Mouse (Mus musculus): ENCODE results near the gene Dusp16. TPM values are rescaled to one million over a fixed set of nuclear protein-coding genes. Genes with fewer than 3 reads are reported as not detected.
"Not testable (repeated sequence)": the region's sequence is repeated elsewhere in the genome, so short reads cannot be mapped to it uniquely, and the experiment has no call there.

Gene Dusp16
- total RNA-seq, 2 experiments from 2014 or later = 8.6 to 9.5 TPM

- no peak for DNase-seq (ENCODE audit: low spot score in 2 of 2)
Measured at GRCm38 (mm10) chr6:134700451-134701210, 91.8 kb downstream of the Dusp16 start.

GRCm38 (mm10) chr6:134698243-134698642, 94.2 kb downstream of the Dusp16 start:
- no peak for DNase-seq (ENCODE audit: low spot score in 2 of 2)

GRCm38 (mm10) chr6:134696554-134696953, 95.9 kb downstream of the Dusp16 start:
- DNase-seq (ENCODE audit: low spot score in 2 of 2) = no peak

- peak in 1 of 2 experiments; percentile 40 for DNase-seq (ENCODE audit: low spot score in 2 of 2)
Measured at GRCm38 (mm10) chr6:134696146-134696545, 96.3 kb downstream of the Dusp16 start.

GRCm38 (mm10) chr6:134695625-134696024, 96.8 kb downstream of the Dusp16 start:
- no peak for DNase-seq (ENCODE audit: low spot score in 2 of 2)

GRCm38 (mm10) chr6:134694988-134695387, 97.4 kb downstream of the Dusp16 start:
- DNase-seq (ENCODE audit: low spot score in 2 of 2) = no peak

GRCm38 (mm10) chr6:134694498-134694897, 97.9 kb downstream of the Dusp16 start:
- DNase-seq (ENCODE audit: low spot score in 2 of 2) = no peak

- no peak for DNase-seq (ENCODE audit: low spot score in 2 of 2)
Measured at GRCm38 (mm10) chr6:134685515-134685914, 106.9 kb downstream of the Dusp16 start.

GRCm38 (mm10) chr6:134685040-134685439, 107.4 kb downstream of the Dusp16 start:
- DNase-seq (ENCODE audit: low spot score in 2 of 2) = no peak

- DNase-seq (ENCODE audit: low spot score in 2 of 2) = no peak
Measured at GRCm38 (mm10) chr6:134684354-134684915, 108.0 kb downstream of the Dusp16 start.

GRCm38 (mm10) chr6:134679330-134679729, 113.1 kb downstream of the Dusp16 start:
- not testable (repeated sequence) for DNase-seq (ENCODE audit: low spot score in 2 of 2)

GRCm38 (mm10) chr6:134678037-134678436, 114.4 kb downstream of the Dusp16 start:
- DNase-seq (ENCODE audit: low spot score in 2 of 2) = no peak

GRCm38 (mm10) chr6:134677504-134677903, 114.9 kb downstream of the Dusp16 start:
- DNase-seq (ENCODE audit: low spot score in 2 of 2) = no peak

GRCm38 (mm10) chr6:134673712-134674111, 118.7 kb downstream of the Dusp16 start:
- DNase-seq (ENCODE audit: low spot score in 2 of 2) = not testable (repeated sequence)

- no peak for DNase-seq (ENCODE audit: low spot score in 2 of 2)
Measured at GRCm38 (mm10) chr6:134670881-134671411, 121.5 kb downstream of the Dusp16 start.

GRCm38 (mm10) chr6:134669179-134669865, 123.1 kb downstream of the Dusp16 start:
- DNase-seq (ENCODE audit: low spot score in 2 of 2) = no peak

- no peak for DNase-seq (ENCODE audit: low spot score in 2 of 2)
Measured at GRCm38 (mm10) chr6:134668519-134668918, 123.9 kb downstream of the Dusp16 start.

GRCm38 (mm10) chr6:134665817-134666216, 126.6 kb downstream of the Dusp16 start:
- no peak for DNase-seq (ENCODE audit: low spot score in 2 of 2)

Data from layer of hippocampus, postnatal 14 days (tissue).